Mouse (Mus musculus): ENCODE data around the gene Abcf3. TPM values are rescaled to one million over a fixed set of nuclear protein-coding genes. Genes with fewer than 3 reads are reported as not detected.

The Abcf3 gene
- total RNA-seq, 2 experiments from 2014 or later, result 64.0 to 65.1 TPM

Small RNA genes lying within 50 kb of the gene (microRNA-seq; reads per million reads assigned to microRNA genes)
- 0.41 to 1.7 reads per million in 2 experiments for gene Mir1224

Other genes with a start within 250 kb of the Abcf3 start
- 100 to 1,000 TPM; 102 to 112 TPM for gene Parl, start 246.2 kb upstream of the Abcf3 start, total RNA-seq (2021)
- under 1 TPM in 1 of 2 experiments, not detected in 1; 0.18 TPM for gene Cyp2ab1, start 223.2 kb upstream of the Abcf3 start, total RNA-seq (2021)
- gene Abcc5, start 122.2 kb upstream of the Abcf3 start, total RNA-seq (2021), result 10 to 100 TPM; 56.2 to 58.6 TPM
- 10 to 100 TPM; 55.9 to 59.8 TPM for gene Eif2b5, start 49.8 kb upstream of the Abcf3 start, total RNA-seq (2021)
- gene Dvl3, start 31.6 kb upstream of the Abcf3 start, total RNA-seq (2021), result 10 to 100 TPM; 70.6 to 73.1 TPM
- gene Ap2m1, start 13.1 kb upstream of the Abcf3 start, total RNA-seq (2021), result 100 to 1,000 TPM; 283 to 296 TPM
- gene Vwa5b2, start 40.9 kb downstream of the Abcf3 start, total RNA-seq (2021), result not detected
- gene Eef1akmt4, start 63.0 kb downstream of the Abcf3 start, total RNA-seq (2021), result 1 to 10 TPM; 5.2 to 5.4 TPM
- not detected for gene Gm49333, start 63.0 kb downstream of the Abcf3 start, total RNA-seq (2021)
- 10 to 100 TPM; 13.6 to 14.6 TPM for gene Alg3, start 63.2 kb downstream of the Abcf3 start, total RNA-seq (2021)
- 1 to 10 TPM; 2.0 TPM for gene Camk2n2, start 72.7 kb downstream of the Abcf3 start, total RNA-seq (2021)
- 1 to 10 TPM in 1 of 2 experiments, under 1 TPM in 1; 0.93 to 1.4 TPM for gene Ece2, start 81.3 kb downstream of the Abcf3 start, total RNA-seq (2021)
- 100 to 1,000 TPM; 185 to 194 TPM for gene Psmd2, start 103.1 kb downstream of the Abcf3 start, total RNA-seq (2021)
- 100 to 1,000 TPM; 374 TPM for gene Eif4g1, start 119.7 kb downstream of the Abcf3 start, total RNA-seq (2021)
- 10 to 100 TPM in 1 of 2 experiments, 1 to 10 TPM in 1; 10.0 to 13.8 TPM for gene Fam131a, start 144.7 kb downstream of the Abcf3 start, total RNA-seq (2021)
- 10 to 100 TPM; 15.6 to 16.7 TPM for gene Polr2h, start 169.1 kb downstream of the Abcf3 start, total RNA-seq (2021)
- gene Clcn2, start 169.2 kb downstream of the Abcf3 start, total RNA-seq (2021), result 1 to 10 TPM; 3.2 to 4.5 TPM
- 1 to 10 TPM; 1.6 to 1.9 TPM for gene Chrd, start 184.6 kb downstream of the Abcf3 start, total RNA-seq (2021)
- gene Thpo, start 185.9 kb downstream of the Abcf3 start, total RNA-seq (2021), result under 1 TPM in 1 of 2 experiments, not detected in 1; 0.27 TPM